Mouse (Mus musculus) kidney, adult 2 months (tissue): ENCODE measurements around the gene Slitrk5.

Experiments
- CTCF ChIP-seq: fragments of 200-500 bp; conservative IDR thresholded peaks from 2 replicates; pipeline ENCODE4 v1.5.1; 2011; ENCODE audit warnings: low read depth, mild to moderate bottlenecking, control low read depth, low read length, moderate library complexity, mixed read lengths; ENCODE audit not compliant: insufficient read depth, insufficient read length
- POLR2A ChIP-seq: fragments of 200-500 bp; IDR thresholded peaks from one replicate; pipeline ENCODE4 v1.6.1; 2011; ENCODE audit warnings: low read depth, low read length, control low read depth

GRCm38 (mm10) chr14:111676166-111676581 lies 1.3 kb downstream of the Slitrk5 start:
- TF ChIP-seq CTCF: no peak
- no peak for TF ChIP-seq POLR2A
